Comparison of ENCODE assay signal across 12 mouse cellular contexts in the genomic region with DNA sequence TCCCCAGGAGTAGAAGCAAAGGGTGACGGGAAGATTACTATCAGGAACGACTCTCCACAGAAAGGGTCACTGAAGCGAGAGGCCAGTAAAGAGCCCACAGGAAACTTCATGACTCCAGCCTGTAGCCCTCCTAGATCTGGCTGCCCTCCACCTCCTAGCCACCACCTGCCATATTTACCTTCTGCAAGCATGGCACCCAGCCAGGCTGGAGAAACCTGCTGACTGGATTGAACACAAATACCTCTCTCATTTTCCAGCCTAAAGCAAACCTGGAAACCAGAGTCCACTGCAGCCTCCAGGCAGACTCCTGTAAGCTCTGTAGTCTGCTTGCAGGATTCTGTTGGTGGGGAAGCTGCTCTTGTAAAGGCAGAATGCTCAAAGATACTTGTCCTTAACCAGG.
DNase-seq lines count a peak whose midpoint lies in the region; ATAC-seq lines count a peak whose summit lies in the region.
"Had no signal": no experiment of that assay in that cellular context is flagged by ENCODE, and none has a peak within 500 bp of the region (broad histone marks: within the 10 kb centered on the region; RNA-seq: fewer than 3 reads in every experiment).

No protein-coding gene starts in this region.

- no peaks in the 10 kb centered on the region for H3K9me3 ChIP-seq in lung, embryonic 16.5 days (ENCODE audit: control insufficient read depth, low read length)
- H3K9me3 ChIP-seq in stomach, embryonic 15.5 days: no peaks in the 10 kb centered on the region
- no peaks in the 10 kb centered on the region for H3K9me3 ChIP-seq in intestine, embryonic 16.5 days (ENCODE audit: control insufficient read depth, low read length)
- H3K9me3 ChIP-seq: hindbrain, embryonic 12.5 days; megakaryocyte, embryonic 14.5 days; neural tube, embryonic 13.5 days had no signal

- H3K9ac ChIP-seq in lung, embryonic 16.5 days (ENCODE audit: low read length): no peak overlapping the region
- H3K9ac ChIP-seq in stomach, embryonic 15.5 days: no peak overlapping the region
- H3K9ac ChIP-seq in intestine, embryonic 16.5 days (ENCODE audit: low read depth, low read length): no peak overlapping the region
- H3K9ac ChIP-seq: hindbrain, embryonic 12.5 days; neural tube, embryonic 13.5 days had no signal

- H3K27ac ChIP-seq in lung, embryonic 16.5 days (ENCODE audit: low read length): 0 out of 2 replicates have a peak overlapping the region, but pooled peaks have one; percentile 20
- peak overlapping the region; percentile 42; the same call in 1 of the 2 replicates for H3K27ac ChIP-seq in stomach, embryonic 15.5 days
- H3K27ac ChIP-seq in intestine, embryonic 16.5 days (ENCODE audit: low read length): no peak overlapping the region
- H3K27ac ChIP-seq: hindbrain, embryonic 12.5 days; neural tube, embryonic 13.5 days had no signal

- H3K4me1 ChIP-seq in lung, embryonic 16.5 days (replicated peaks; ENCODE audit: control insufficient read depth, insufficient read depth, low read length): peaks cover 4% of the 10 kb centered on the region; the same call in 1 of the 2 replicates
- no peaks in the 10 kb centered on the region for H3K4me1 ChIP-seq in stomach, embryonic 15.5 days
- H3K4me1 ChIP-seq in intestine, embryonic 16.5 days (ENCODE audit: control insufficient read depth, insufficient read depth, low read length): no peaks in the 10 kb centered on the region
- H3K4me1 ChIP-seq: hindbrain, embryonic 12.5 days; megakaryocyte, embryonic 14.5 days; neural tube, embryonic 13.5 days had no signal

- ATAC-seq in lung, embryonic 16.5 days (ENCODE audit: low read depth): peak; percentile 56; the same call in 1 of the 2 replicates
- ATAC-seq in stomach, embryonic 15.5 days (ENCODE audit: insufficient read depth, low FRiP score, low read depth): no peak
- no peak for ATAC-seq in intestine, embryonic 16.5 days

- no peaks in the 10 kb centered on the region for H3K36me3 ChIP-seq in lung, embryonic 16.5 days (ENCODE audit: control insufficient read depth, insufficient read depth, low read length)
- H3K36me3 ChIP-seq in stomach, embryonic 15.5 days: no peaks in the 10 kb centered on the region
- no peaks in the 10 kb centered on the region for H3K36me3 ChIP-seq in intestine, embryonic 16.5 days (ENCODE audit: control insufficient read depth, insufficient read depth, low read length)
- H3K36me3 ChIP-seq: hindbrain, embryonic 12.5 days; neural tube, embryonic 13.5 days had no signal

- H3K27me3 ChIP-seq in lung, embryonic 16.5 days (ENCODE audit: control insufficient read depth, insufficient read depth, low read depth, low read length): no peaks in the 10 kb centered on the region
- H3K27me3 ChIP-seq in stomach, embryonic 15.5 days (replicated peaks): no peaks in the 10 kb centered on the region
- H3K27me3 ChIP-seq in intestine, embryonic 16.5 days (replicated peaks; ENCODE audit: control insufficient read depth, insufficient read depth, low read length): no peaks in the 10 kb centered on the region
- H3K27me3 ChIP-seq: hindbrain, embryonic 12.5 days; neural tube, embryonic 13.5 days had no signal

- WGBS in lung, embryonic 16.5 days: 53% methylated on average over 3 of the region's 3 CpGs
- 58% methylated on average over 3 of the region's 3 CpGs for WGBS in stomach, embryonic 15.5 days
- 70% methylated on average over 3 of the region's 3 CpGs for WGBS in intestine, embryonic 16.5 days

- DNase-seq in lung, postnatal 14 days: no peak
- peak; percentile 96 for DNase-seq in cerebellum, postnatal 10 days
- peak; percentile 1 to 19 for DNase-seq in kidney, postnatal 36 days
- DNase-seq in layer of hippocampus, adult 9-10 months (ENCODE audit: low spot score): no peak
- no peak for DNase-seq in B cell, adult 2 months
- DNase-seq: layer of hippocampus, postnatal 36 days had no signal

- no peak overlapping the region for H3K4me2 ChIP-seq in lung, embryonic 16.5 days (ENCODE audit: low read depth, low read length)
- no peak overlapping the region for H3K4me2 ChIP-seq in stomach, embryonic 15.5 days
- no peak overlapping the region for H3K4me2 ChIP-seq in intestine, embryonic 16.5 days (ENCODE audit: low read depth, low read length)
- H3K4me2 ChIP-seq: hindbrain, embryonic 12.5 days; neural tube, embryonic 13.5 days had no signal

- H3K4me3 ChIP-seq in lung, embryonic 16.5 days (ENCODE audit: low read length): no peak overlapping the region
- H3K4me3 ChIP-seq in stomach, embryonic 15.5 days (replicated peaks): no peak overlapping the region
- no peak overlapping the region for H3K4me3 ChIP-seq in intestine, embryonic 16.5 days (ENCODE audit: low read length)
- H3K4me3 ChIP-seq: hindbrain, embryonic 12.5 days; megakaryocyte, embryonic 14.5 days; neural tube, embryonic 13.5 days had no signal

Comparison
In these comparisons a context has a peak if more than half of its experiments do, and no peak if none do; other contexts are left out.
1. DNase-seq: peak in cerebellum, postnatal 10 days (2 of 2) and kidney, postnatal 36 days (2 of 2); none in lung, postnatal 14 days (single experiment), layer of hippocampus, adult 9-10 months (single experiment) and B cell, adult 2 months (0 of 2).